ENCODE assay signal across 35 mouse cellular contexts in the genomic region with DNA sequence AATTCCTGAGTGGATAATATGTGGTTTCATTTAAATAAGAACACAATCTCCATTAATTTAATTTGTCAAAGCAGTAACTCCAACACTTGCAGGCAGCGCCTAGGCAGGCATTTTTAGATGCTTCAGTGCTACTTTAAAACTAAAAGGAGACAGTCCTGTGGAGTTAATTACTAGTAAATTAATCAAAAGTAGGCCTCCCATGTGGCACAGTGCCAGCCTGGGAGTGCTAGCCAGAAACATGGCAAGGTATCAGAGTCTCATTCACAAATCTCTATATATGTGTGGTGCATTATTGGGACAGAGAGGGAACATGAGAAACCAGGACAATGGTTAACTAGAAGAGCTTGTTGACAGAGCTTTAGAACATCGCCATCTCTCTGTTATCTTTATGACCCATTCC. TPM values are rescaled to one million over a fixed set of nuclear protein-coding genes. Genes with fewer than 3 reads are reported as not detected.
DNase-seq lines count a peak whose midpoint lies in the region; ATAC-seq and TF ChIP-seq lines count a peak whose summit lies in the region.
"Had no signal": no experiment of that assay in that cellular context is flagged by ENCODE, and none has a peak within 500 bp of the region (broad histone marks: within the 10 kb centered on the region; RNA-seq: fewer than 3 reads in every experiment).

No protein-coding gene starts in this region.

- no peak overlapping the region for H3K27ac ChIP-seq in forebrain, postnatal 0 days (ENCODE audit: low read depth, low read length)
- H3K27ac ChIP-seq in forebrain, embryonic 12.5 days: no peak overlapping the region
- no peak overlapping the region for H3K27ac ChIP-seq in liver, embryonic 16.5 days (ENCODE audit: low read length)
- no peak overlapping the region for H3K27ac ChIP-seq in liver, embryonic 11.5 days (ENCODE audit: low read depth, low read length)
- H3K27ac ChIP-seq: embryonic facial prominence, embryonic 13.5 days; forebrain, embryonic 10.5 days; hindbrain, embryonic 13.5 days; layer of hippocampus, adult 2 months; liver, embryonic 14.5 days; lung, embryonic 15.5 days; midbrain, embryonic 10.5 days had no signal

- no peaks in the 10 kb centered on the region for H3K36me3 ChIP-seq in forebrain, postnatal 0 days (ENCODE audit: insufficient read depth)
- no peaks in the 10 kb centered on the region for H3K36me3 ChIP-seq in forebrain, embryonic 12.5 days (replicated peaks)
- H3K36me3 ChIP-seq in liver, embryonic 16.5 days (ENCODE audit: control insufficient read depth, insufficient read depth): no peaks in the 10 kb centered on the region
- H3K36me3 ChIP-seq in liver, embryonic 11.5 days (ENCODE audit: control insufficient read depth, insufficient read depth, low read length): no peaks in the 10 kb centered on the region
- H3K36me3 ChIP-seq: embryonic facial prominence, embryonic 13.5 days; forebrain, embryonic 10.5 days; hindbrain, embryonic 13.5 days; lung, embryonic 15.5 days; midbrain, embryonic 10.5 days had no signal

- DNase-seq in adrenal gland, postnatal 10 days: peak; percentile 4
- DNase-seq in adrenal gland, postnatal 14 days: no peak
- no peak for DNase-seq in forebrain, postnatal 0 days
- DNase-seq in liver, embryonic 11.5 days (ENCODE audit: low spot score): no peak
- DNase-seq in right cerebral cortex, postnatal 10 days (ENCODE audit: low spot score in 2 of 2): peak; percentile 55 to 65
- no peak for DNase-seq in right cerebral cortex, adult 2 months (ENCODE audit: low spot score in 2 of 2)
- DNase-seq: adrenal gland, adult 2 months; cerebellum, adult 8-10 months; gastrocnemius, postnatal 25 days; heart, adult 18-20 months; heart, postnatal 4 days; kidney, adult 11 months; kidney, postnatal 25 days; spleen, adult 18-20 months; thymus, postnatal 25 days had no signal

- H3K4me2 ChIP-seq in forebrain, postnatal 0 days (ENCODE audit: low read depth): peak overlapping the region; percentile 18; the same call in 1 of the 2 replicates
- H3K4me2 ChIP-seq in forebrain, embryonic 12.5 days: no peak overlapping the region
- H3K4me2 ChIP-seq in liver, embryonic 16.5 days (ENCODE audit: low read depth, low read length): no peak overlapping the region
- no peak overlapping the region for H3K4me2 ChIP-seq in liver, embryonic 11.5 days
- H3K4me2 ChIP-seq: embryonic facial prominence, embryonic 13.5 days; heart, embryonic 11.5 days; hindbrain, embryonic 13.5 days; lung, embryonic 15.5 days had no signal

- ATAC-seq in forebrain, postnatal 0 days: no peak
- ATAC-seq in forebrain, embryonic 12.5 days (ENCODE audit: low FRiP score): no peak
- ATAC-seq in liver, embryonic 16.5 days (ENCODE audit: low read depth): peak; percentile 30; the same call in 1 of the 2 replicates
- ATAC-seq in liver, embryonic 11.5 days (replicated peaks; ENCODE audit: low FRiP score): no peak
- ATAC-seq: activated CD4-positive, CD25-positive, alpha-beta regulatory T cell, adult 4 months; inflammation-experienced regulatory T-cells, adult 6 months had no signal

- no peaks in the 10 kb centered on the region for H3K9me3 ChIP-seq in forebrain, postnatal 0 days (ENCODE audit: low read length)
- no peaks in the 10 kb centered on the region for H3K9me3 ChIP-seq in forebrain, embryonic 12.5 days
- no peaks in the 10 kb centered on the region for H3K9me3 ChIP-seq in liver, embryonic 16.5 days (replicated peaks; ENCODE audit: control insufficient read depth, low read length)
- no peaks in the 10 kb centered on the region for H3K9me3 ChIP-seq in liver, embryonic 11.5 days (ENCODE audit: control insufficient read depth, low read length)
- H3K9me3 ChIP-seq: embryonic facial prominence, embryonic 13.5 days; forebrain, embryonic 10.5 days; hindbrain, embryonic 13.5 days; lung, embryonic 15.5 days; midbrain, embryonic 10.5 days had no signal

- no peak for TF ChIP-seq CTCF in forebrain, postnatal 0 days (IDR thresholded peaks at IDR 0.05; ENCODE audit: low read depth)

- H3K27me3 ChIP-seq in forebrain, postnatal 0 days (ENCODE audit: insufficient read depth, low read length): no peaks in the 10 kb centered on the region
- peaks cover 49% of the 10 kb centered on the region for H3K27me3 ChIP-seq in forebrain, embryonic 12.5 days
- H3K27me3 ChIP-seq in liver, embryonic 16.5 days (ENCODE audit: control insufficient read depth, insufficient read depth, low read depth, low read length): peaks cover 37% of the 10 kb centered on the region
- H3K27me3 ChIP-seq in liver, embryonic 11.5 days (replicated peaks; ENCODE audit: control insufficient read depth, insufficient read depth, low read length): peaks cover 42% of the 10 kb centered on the region
- H3K27me3 ChIP-seq: CH12.LX had no signal

- no peaks in the 10 kb centered on the region for H3K4me1 ChIP-seq in forebrain, postnatal 0 days (ENCODE audit: insufficient read depth)
- peaks cover 24% of the 10 kb centered on the region for H3K4me1 ChIP-seq in forebrain, embryonic 12.5 days
- no peaks in the 10 kb centered on the region for H3K4me1 ChIP-seq in liver, embryonic 16.5 days (ENCODE audit: control insufficient read depth, low read depth, low read length)
- peaks cover 10% of the 10 kb centered on the region; the same call in 1 of the 2 replicates for H3K4me1 ChIP-seq in liver, embryonic 11.5 days (replicated peaks; ENCODE audit: control insufficient read depth, insufficient read depth, low read length)

- 46% methylated on average over 2 of the region's 2 CpGs for WGBS in forebrain, postnatal 0 days
- 67% methylated on average over 2 of the region's 2 CpGs for WGBS in forebrain, embryonic 12.5 days
- WGBS in liver, embryonic 16.5 days (ENCODE audit: insufficient replicate concordance): 60% methylated on average over 2 of the region's 2 CpGs
- WGBS in liver, embryonic 11.5 days: 71% methylated on average over 2 of the region's 2 CpGs

- H3K4me3 ChIP-seq in forebrain, postnatal 0 days (ENCODE audit: low read depth, low read length): no peak overlapping the region
- no peak overlapping the region for H3K4me3 ChIP-seq in forebrain, embryonic 12.5 days (replicated peaks)
- no peak overlapping the region for H3K4me3 ChIP-seq in liver, embryonic 16.5 days (ENCODE audit: low read depth, low read length)
- no peak overlapping the region for H3K4me3 ChIP-seq in liver, embryonic 11.5 days (ENCODE audit: low read depth, low read length)
- H3K4me3 ChIP-seq: embryonic facial prominence, embryonic 13.5 days; forebrain, embryonic 10.5 days; hindbrain, embryonic 13.5 days; layer of hippocampus, adult 2 months; left cerebral cortex, adult 2 months; lung, embryonic 15.5 days; midbrain, embryonic 10.5 days had no signal

- H3K9ac ChIP-seq in forebrain, postnatal 0 days: no peak overlapping the region
- H3K9ac ChIP-seq in forebrain, embryonic 12.5 days: no peak overlapping the region
- no peak overlapping the region for H3K9ac ChIP-seq in liver, embryonic 16.5 days (ENCODE audit: low read depth, low read length)
- H3K9ac ChIP-seq in liver, embryonic 11.5 days (ENCODE audit: low read depth, low read length): no peak overlapping the region
- H3K9ac ChIP-seq: embryonic facial prominence, embryonic 13.5 days; hindbrain, embryonic 13.5 days; liver, embryonic 14.5 days; lung, embryonic 15.5 days had no signal

RNA-seq across cellular contexts. Expression of a gene that starts 4.3 kb away (rescaled TPM):
- under 1 TPM; 0.55 to 0.75 TPM for total RNA-seq in adrenal gland, postnatal 10 days (2021)
- 0.44 and 0.49 TPM in 2 replicates for total RNA-seq in adrenal gland, postnatal 14 days (2021)
- 33.6 and 54.7 TPM in 2 replicates for total RNA-seq in forebrain, postnatal 0 days (2014; rRNA removed)
- 15.2 and 20.5 TPM in 2 replicates for polyA plus RNA-seq in forebrain, postnatal 0 days (2015; fragmentation: Nextera tagmentation; extraction: Ambion mirVana)
- polyA plus RNA-seq in forebrain, embryonic 12.5 days (2016; fragmentation: Nextera tagmentation; extraction: Ambion mirVana): 1.5 and 3.2 TPM in 2 replicates
- polyA plus RNA-seq in liver, embryonic 16.5 days (2015; fragmentation: Nextera tagmentation; extraction: Ambion mirVana): 0.09 and 0.22 TPM in 2 replicates
- 0.34 and 1.0 TPM in 2 replicates for polyA plus RNA-seq in liver, embryonic 11.5 days (2014; fragmentation: Nextera tagmentation; extraction: Ambion mirVana)
- total RNA-seq: CH12.LX; common myeloid progenitor, adult 5-6 weeks; ES-E14; gastrocnemius, adult 18-20 months; gastrocnemius, postnatal 25 days; megakaryocyte progenitor cell, adult 5-6 weeks; monocyte, adult 5-6 weeks had no signal
- polyA plus RNA-seq: activated CD4-positive, CD25-positive, alpha-beta regulatory T cell, adult 4 months; C2C12; forebrain, embryonic 10.5 days; inflammation-experienced regulatory T-cells, adult 6 months; midbrain, embryonic 10.5 days had no signal

Comparison
In these comparisons a context has a peak if more than half of its experiments do, and no peak if none do; other contexts are left out.
1. DNase-seq: peak in adrenal gland, postnatal 10 days (single experiment) and right cerebral cortex, postnatal 10 days (2 of 2); none in adrenal gland, postnatal 14 days (single experiment), forebrain, postnatal 0 days (single experiment), liver, embryonic 11.5 days (single experiment) and right cerebral cortex, adult 2 months (0 of 2).